Mouse (Mus musculus) central nervous system, embryonic 11.5 days (tissue): ENCODE measurements around the gene Hibadh. TPM values are rescaled to one million over a fixed set of nuclear protein-coding genes. Genes with fewer than 3 reads are reported as not detected.

Experiments used
- polyA plus RNA-seq: library from polyadenylated mRNA; depleted of rRNA; stranded (reverse); fragments of >200 nt; gene quantifications from 2 replicates; pipeline ENCODE4 v1.2.3, GENCODE M21; 2012; rRNA removed

Gene Hibadh
- polyA plus RNA-seq: 29.1 and 40.7 TPM in 2 replicates

GRCm38 (mm10) chr6:52640224-52640712 is at the start of gene Hibadh:
TSS of gene Hibadh (minus strand) at chr6:52640389.

Other genes with a start within 250 kb of the Hibadh start
- gene Tax1bp1, start 73.3 kb upstream of the Hibadh start, polyA plus RNA-seq: 74.1 and 76.4 TPM in 2 replicates